Mouse (Mus musculus): Measurements from ENCODE around the gene Catip. TPM values are rescaled to one million over a fixed set of nuclear protein-coding genes. Genes with fewer than 3 reads are reported as not detected.

Catip gene
- total RNA-seq, 4 experiments from 2014 or later: 0.21 to 1.4 (median 0.81) TPM

- no peak for DNase-seq
Observed at GRCm38 (mm10) chr1:74343161-74343560, 18.7 kb upstream of the Catip start.

GRCm38 (mm10) chr1:74344163-74344916 is 17.6 kb upstream of the Catip start:
- no peak for DNase-seq

GRCm38 (mm10) chr1:74351185-74351769 is 10.6 kb upstream of the Catip start:
- no peak for DNase-seq

GRCm38 (mm10) chr1:74352532-74353096 is 9.3 kb upstream of the Catip start:
- DNase-seq: peak; percentile 49

- no peak for DNase-seq
Observed at GRCm38 (mm10) chr1:74353453-74354229, 8.3 kb upstream of the Catip start.

- no peak for DNase-seq
Observed at GRCm38 (mm10) chr1:74357531-74357930, 4.4 kb upstream of the Catip start.

GRCm38 (mm10) chr1:74359952-74360517 is 1.9 kb upstream of the Catip start:
- DNase-seq: no peak

GRCm38 (mm10) chr1:74362325-74363229 is 669 bp downstream of the Catip start:
- DNase-seq: no peak

- DNase-seq: no peak
Observed at GRCm38 (mm10) chr1:74363437-74363836, 1.5 kb downstream of the Catip start.

GRCm38 (mm10) chr1:74364270-74364669 is 2.4 kb downstream of the Catip start:
- DNase-seq: no peak

- DNase-seq: no peak
Observed at GRCm38 (mm10) chr1:74367886-74368645, 6.2 kb downstream of the Catip start.

- DNase-seq: no peak
Observed at GRCm38 (mm10) chr1:74370040-74370439, 8.1 kb downstream of the Catip start.

- no peak for DNase-seq
Observed at GRCm38 (mm10) chr1:74373372-74373771, 11.5 kb downstream of the Catip start.

- DNase-seq: no peak
Observed at GRCm38 (mm10) chr1:74374980-74375379, 13.1 kb downstream of the Catip start, which contains the start of gene Slc11a1. Gene Slc11a1, plus strand, starts transcription at chr1:74375195.

GRCm38 (mm10) chr1:74375561-74375960 is 13.7 kb downstream of the Catip start:
- no peak for DNase-seq

GRCm38 (mm10) chr1:74376396-74376795 is 14.5 kb downstream of the Catip start:
- peak; percentile 76 for DNase-seq

- DNase-seq: peak; percentile 8
Observed at GRCm38 (mm10) chr1:74379058-74379504, 17.2 kb downstream of the Catip start.

- no peak for DNase-seq
Observed at GRCm38 (mm10) chr1:74380484-74380883, 18.6 kb downstream of the Catip start.

GRCm38 (mm10) chr1:74381588-74382021 is 19.7 kb downstream of the Catip start:
- no peak for DNase-seq

- DNase-seq: no peak
Observed at GRCm38 (mm10) chr1:74383385-74383784, 21.5 kb downstream of the Catip start.

- no peak for DNase-seq
Observed at GRCm38 (mm10) chr1:74384525-74384924, 22.6 kb downstream of the Catip start.

Measured in adrenal gland, adult 8-10 months (tissue).